Mouse (Mus musculus): ENCODE measurements around the gene Nkpd1.

DNA sequence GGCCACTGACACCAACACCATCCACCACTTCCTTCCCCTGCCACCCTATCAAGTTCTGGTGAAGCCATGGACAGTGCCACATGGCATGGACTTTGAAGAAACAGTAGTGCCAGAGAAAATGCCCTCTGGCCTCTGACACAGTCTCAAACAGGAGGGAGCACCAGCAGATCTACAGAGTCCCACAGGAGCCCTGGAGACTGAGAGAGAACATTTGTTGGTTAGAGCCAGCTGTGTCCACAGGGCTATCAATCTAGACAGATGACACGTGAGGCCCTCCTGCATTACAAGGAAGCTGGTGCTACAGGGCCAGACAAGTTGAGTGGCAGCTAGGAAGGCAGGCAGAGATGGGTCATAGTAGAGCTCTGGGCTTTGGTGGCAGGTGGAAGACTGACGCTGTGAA lies 34.8 kb downstream of the Nkpd1 start:
- TF ChIP-seq CTCF (IDR thresholded peaks at IDR 0.05; ENCODE audit: low read depth, low read length), result no peak
- TF ChIP-seq GATA1 (IDR thresholded peaks at IDR 0.05; ENCODE audit: borderline replicate concordance, low read length), result no peak
- no peak for TF ChIP-seq POLR2AphosphoS5 (IDR thresholded peaks at IDR 0.05; ENCODE audit: insufficient replicate concordance, low read depth, low read length)
- no peak for TF ChIP-seq TAL1 (conservative IDR thresholded peaks at IDR 0.05; ENCODE audit: low read depth, low read length)
- TF ChIP-seq GATA2 (IDR thresholded peaks at IDR 0.05; ENCODE audit: borderline replicate concordance, low read depth, low read length), result no peak
